Mouse (Mus musculus): Measurements from ENCODE around the gene Cacna1f.

DNA sequence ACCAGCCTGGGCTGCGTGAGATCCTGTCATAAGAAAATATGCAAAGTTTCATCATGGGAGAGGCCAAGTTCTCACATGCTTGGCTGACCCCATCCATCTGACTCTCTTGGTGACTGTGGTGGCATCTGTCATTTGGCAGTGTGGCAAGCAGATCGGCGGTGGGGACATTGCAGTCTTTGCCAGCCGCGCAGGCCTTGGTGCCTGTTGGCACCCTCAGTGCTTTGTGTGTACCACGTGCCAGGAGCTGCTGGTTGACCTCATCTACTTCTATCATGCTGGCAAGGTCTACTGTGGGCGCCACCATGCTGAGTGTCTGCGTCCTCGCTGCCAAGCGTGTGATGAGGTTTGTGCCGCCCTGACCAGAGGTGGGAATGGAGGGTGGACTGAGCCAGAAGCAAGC lies 57.9 kb downstream of the Cacna1f start:
- TF ChIP-seq CTCF (IDR thresholded peaks at IDR 0.05; ENCODE audit: low read depth, low read length) (no peak), POLR2A (IDR thresholded peaks at IDR 0.05; ENCODE audit: extremely low read depth, insufficient read depth, low read length) (no peak)
